Mouse (Mus musculus): ENCODE measurements around the gene Bud13.

The Bud13 gene

GRCm38 (mm10) chr9:46339051-46339652 is 56.3 kb downstream of the Bud13 start:
- no peak for DNase-seq

GRCm38 (mm10) chr9:46345887-46346665 is 63.3 kb downstream of the Bud13 start:
- no peak for DNase-seq
